Mouse (Mus musculus) lung, embryonic 16.5 days (tissue): Measurements from ENCODE around the gene Cacna2d1. TPM values are rescaled to one million over a fixed set of nuclear protein-coding genes. Genes with fewer than 3 reads are reported as not detected.

ENCODE experiments used
- ATAC-seq: fragments of 200-750 bp; cut with Nextera tagmentation; 2 replicates; pipeline ENCODE4 v1.8.0; 2017; ENCODE audit warnings: low read depth, mild to moderate bottlenecking, moderate library complexity
- H3K27ac ChIP-seq: fragments of 300-500 bp; sonication (generic); 2 replicates; pipeline ENCODE4 v1.5.1; 2014; ENCODE audit warnings: mild to moderate bottlenecking, control low read depth, low read length
- H3K27me3 ChIP-seq: fragments of 300-500 bp; sonication (generic); 2 replicates; pipeline ENCODE4 v1.6.1; 2014; ENCODE audit warnings: low read depth, low read length, mixed read lengths; ENCODE audit not compliant: control insufficient read depth, insufficient read depth
- H3K36me3 ChIP-seq: fragments of 300-500 bp; sonication (generic); 2 replicates; pipeline ENCODE4 v1.6.1; 2014; ENCODE audit warnings: low read length; ENCODE audit not compliant: control insufficient read depth, insufficient read depth
- H3K4me1 ChIP-seq: fragments of 300-500 bp; sonication (generic); replicated peaks from 2 replicates; pipeline ENCODE4 v1.6.1; 2014; ENCODE audit warnings: low read length, mixed read lengths; ENCODE audit not compliant: control insufficient read depth, insufficient read depth
- H3K4me2 ChIP-seq: fragments of 300-500 bp; sonication (generic); 2 replicates; pipeline ENCODE4 v1.6.1; 2014; ENCODE audit warnings: low read depth, low read length, control low read depth
- H3K4me3 ChIP-seq: fragments of 300-500 bp; sonication (generic); 2 replicates; pipeline ENCODE4 v1.5.1; 2014; ENCODE audit warnings: mild to moderate bottlenecking, low read length, control low read depth
- H3K9ac ChIP-seq: fragments of 300-500 bp; sonication (generic); 2 replicates; pipeline ENCODE4 v1.6.1; 2014; ENCODE audit warnings: low read length, control low read depth
- H3K9me3 ChIP-seq: fragments of 300-500 bp; sonication (generic); 2 replicates; pipeline ENCODE4 v1.6.1; 2016; ENCODE audit warnings: low read length; ENCODE audit not compliant: control insufficient read depth
- WGBS: fragments of 180-500 bp; shearing (Covaris S2); extraction: QIAGEN DNeasy Blood & Tissue Kit; methylation state at CpG from one replicate; pipeline ENCODE4 v1.1.7; 2014; 5-methylcytosine and 5-hydroxymethylcytosine counted together
- polyA plus RNA-seq: library from polyadenylated mRNA; unstranded; fragments of >200 nt; fragmentation: Nextera tagmentation; extraction: Ambion mirVana; gene quantifications from 2 replicates; pipeline ENCODE4 v1.2.1, GENCODE M21; 2015

Gene Cacna2d1
- polyA plus RNA-seq, 1 experiment from 2014 or later = 9.6 TPM

GRCm38 (mm10) chr5:16029481-16029880 lies 95.0 kb downstream of the Cacna2d1 start:
- H3K36me3 ChIP-seq = no peaks in the 10 kb centered on the region
- no peaks in the 10 kb centered on the region for H3K4me1 ChIP-seq
- no peak overlapping the region for H3K4me2 ChIP-seq
- 82% methylated on average over 5 of the region's 5 CpGs for WGBS
- H3K27ac ChIP-seq = no peak overlapping the region
- no peaks in the 10 kb centered on the region for H3K27me3 ChIP-seq
- no peak for ATAC-seq
- H3K9ac ChIP-seq = no peak overlapping the region
- no peak overlapping the region for H3K4me3 ChIP-seq
- H3K9me3 ChIP-seq = no peaks in the 10 kb centered on the region

DNA sequence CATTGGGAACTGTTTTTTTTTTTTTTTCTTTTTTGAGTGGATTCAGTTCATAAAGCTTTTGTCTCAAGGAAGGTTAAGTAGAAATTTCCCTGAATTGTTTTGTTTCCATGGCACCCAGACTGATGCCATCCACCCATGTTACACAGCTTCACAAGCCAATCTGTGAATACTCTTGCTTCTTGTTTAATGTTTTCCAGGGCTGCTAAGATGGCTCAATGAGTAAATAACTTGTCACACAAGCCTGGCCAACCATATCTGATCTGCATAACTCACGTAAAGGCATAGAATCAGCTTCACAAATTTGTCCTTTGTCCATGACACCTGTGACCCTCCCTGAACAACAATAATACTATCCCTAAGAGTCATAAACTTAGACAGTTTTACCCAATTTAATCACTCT lies 99.1 kb downstream of the Cacna2d1 start:
- Histone ChIP-seq H3K27ac (no peak overlapping the region), H3K9ac (no peak overlapping the region), H3K27me3 (no peaks in the 10 kb centered on the region), H3K9me3 (no peaks in the 10 kb centered on the region), H3K36me3 (no peaks in the 10 kb centered on the region), H3K4me2 (no peak overlapping the region), H3K4me1 (no peaks in the 10 kb centered on the region), H3K4me3 (no peak overlapping the region)
- no peak for ATAC-seq
- 86% methylated on average over 1 of the region's 1 CpGs for WGBS

DNA sequence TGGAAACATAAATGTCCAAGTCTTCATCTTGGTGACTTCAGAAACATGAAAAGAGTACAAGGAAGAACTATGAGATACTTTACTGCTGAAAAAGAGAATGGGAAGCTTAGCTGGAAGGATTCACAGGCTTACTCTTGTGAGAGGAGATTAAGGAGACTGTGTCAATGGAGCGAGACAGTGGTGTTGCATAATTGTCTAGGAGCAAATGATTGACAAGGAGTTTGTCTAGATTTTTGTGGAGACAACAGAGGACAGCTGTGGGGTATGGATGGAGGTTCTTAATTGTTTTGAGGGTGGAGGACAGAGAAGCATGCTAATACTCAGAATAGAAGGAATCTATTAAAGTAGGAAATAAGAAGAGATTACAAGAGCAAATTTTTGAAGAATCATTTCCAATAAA lies 100.8 kb downstream of the Cacna2d1 start:
- ATAC-seq = no peak
- no peaks in the 10 kb centered on the region for H3K9me3 ChIP-seq
- H3K36me3 ChIP-seq = no peaks in the 10 kb centered on the region
- no peaks in the 10 kb centered on the region for H3K4me1 ChIP-seq
- no peaks in the 10 kb centered on the region for H3K27me3 ChIP-seq
- H3K4me2 ChIP-seq = no peak overlapping the region
- WGBS = 83% methylated on average over 1 of the region's 1 CpGs
- H3K9ac ChIP-seq = no peak overlapping the region
- H3K4me3 ChIP-seq = no peak overlapping the region
- H3K27ac ChIP-seq = no peak overlapping the region

DNA sequence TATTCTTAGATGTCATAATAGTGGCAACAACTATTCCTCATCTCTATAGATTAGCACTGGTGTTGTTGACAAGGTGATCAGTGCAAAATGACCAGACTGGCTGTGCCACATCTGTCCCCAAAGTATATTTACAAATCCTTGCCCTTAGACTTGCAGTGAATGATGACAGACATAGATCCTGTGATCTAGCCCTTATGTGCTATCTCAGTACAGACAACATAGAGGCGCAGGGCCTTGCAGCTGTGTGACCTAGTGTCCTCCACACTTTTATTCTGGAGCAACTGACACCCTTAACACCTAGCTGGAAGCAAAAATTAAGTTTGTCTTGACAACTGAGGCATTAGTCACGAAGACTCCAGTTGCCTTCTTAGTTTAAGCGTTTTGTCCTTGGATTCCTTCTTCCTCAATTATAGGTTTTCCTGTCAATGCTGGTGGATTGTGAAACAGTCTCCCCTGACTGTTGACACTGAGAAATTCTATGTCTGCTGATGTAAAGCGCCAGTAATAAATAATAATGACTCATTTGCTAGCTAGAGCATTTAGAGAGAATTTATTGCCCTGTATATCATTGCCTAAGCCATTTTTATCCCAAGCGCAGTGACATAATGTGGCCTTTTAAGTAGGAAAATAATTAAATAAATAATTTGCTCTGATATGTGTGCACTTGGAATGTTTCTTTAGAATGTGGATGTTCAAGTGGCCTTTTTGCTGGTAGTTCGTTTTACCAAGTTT lies 110.8 kb downstream of the Cacna2d1 start:
- no peak for ATAC-seq

DNA sequence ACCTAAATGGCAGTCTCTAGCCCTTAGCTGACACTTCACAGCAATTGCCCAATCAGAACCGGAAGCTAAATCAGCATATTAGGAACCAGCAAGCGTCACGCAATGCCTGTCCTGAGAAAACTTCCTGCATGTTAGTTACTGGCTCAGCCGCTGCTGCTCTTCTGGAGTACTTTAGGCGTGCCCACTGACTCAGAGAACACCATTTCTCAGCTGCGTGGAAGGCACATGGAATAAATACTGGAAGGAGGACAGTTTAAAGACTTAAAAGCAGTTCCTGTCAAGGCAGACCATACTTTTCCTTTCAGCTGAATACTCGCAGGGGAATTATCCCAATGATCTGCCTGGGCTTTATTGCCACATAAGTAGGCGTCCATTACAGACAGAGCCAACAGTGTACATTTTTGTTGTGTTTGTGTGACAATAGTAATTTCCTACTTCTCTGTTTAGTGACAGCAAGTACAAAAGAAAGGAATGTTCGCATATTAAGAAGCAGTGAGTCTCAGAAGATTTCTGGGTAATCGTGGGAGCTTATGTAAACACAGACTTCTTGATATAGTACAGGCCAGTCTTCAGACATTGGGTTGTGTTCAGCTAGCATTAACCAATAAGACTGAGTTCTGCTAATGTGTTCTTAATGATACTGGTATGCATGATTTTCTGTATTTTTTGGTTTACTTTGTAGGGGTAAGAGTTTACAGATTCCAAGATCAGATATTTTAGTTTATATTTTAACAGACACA lies 113.1 kb downstream of the Cacna2d1 start:
- H3K27me3 ChIP-seq = no peaks in the 10 kb centered on the region
- H3K9ac ChIP-seq = peak overlapping the region; percentile 28; the same call in 1 of the 2 replicates
- peak; percentile 91 for ATAC-seq
- peak overlapping the region; percentile 42 for H3K4me2 ChIP-seq
- H3K4me1 ChIP-seq = 0 out of 2 replicates have a peak, but pooled peaks cover 3% of the 10 kb centered on the region
- no peaks in the 10 kb centered on the region for H3K36me3 ChIP-seq
- 38% methylated on average over 10 of the region's 10 CpGs for WGBS
- peak overlapping the region; percentile 89 for H3K27ac ChIP-seq
- H3K9me3 ChIP-seq = no peaks in the 10 kb centered on the region
- peak overlapping the region; percentile 18; the same call in 1 of the 2 replicates for H3K4me3 ChIP-seq

More for the DNA sequence above, 110.8 kb downstream of the Cacna2d1 start:
- Histone ChIP-seq H3K9ac (no peak overlapping the region), H3K9me3 (no peaks in the 10 kb centered on the region), H3K4me3 (no peak overlapping the region), H3K36me3 (no peaks in the 10 kb centered on the region), H3K27ac (no peak overlapping the region), H3K4me2 (no peak overlapping the region), H3K27me3 (no peaks in the 10 kb centered on the region), H3K4me1 (0 out of 2 replicates have a peak, but pooled peaks cover 3% of the 10 kb centered on the region)
- WGBS = 65% methylated on average over 6 of the region's 6 CpGs

GRCm38 (mm10) chr5:16056795-16057194 lies 122.3 kb downstream of the Cacna2d1 start:
- WGBS = 65% methylated on average over 2 of the region's 2 CpGs
- Histone ChIP-seq H3K9me3 (no peaks in the 10 kb centered on the region), H3K9ac (no peak overlapping the region), H3K27me3 (no peaks in the 10 kb centered on the region), H3K27ac (no peak overlapping the region), H3K4me1 (no peaks in the 10 kb centered on the region), H3K4me2 (no peak overlapping the region), H3K4me3 (no peak overlapping the region), H3K36me3 (no peaks in the 10 kb centered on the region)
- ATAC-seq = no peak

GRCm38 (mm10) chr5:16062773-16063172 lies 128.3 kb downstream of the Cacna2d1 start:
- H3K4me1 ChIP-seq = no peaks in the 10 kb centered on the region
- H3K4me3 ChIP-seq = no peak overlapping the region
- no peak overlapping the region for H3K4me2 ChIP-seq
- no peak overlapping the region for H3K9ac ChIP-seq
- H3K9me3 ChIP-seq = no peaks in the 10 kb centered on the region
- no peak overlapping the region for H3K27ac ChIP-seq
- no peak for ATAC-seq
- WGBS = 44% methylated on average over 5 of the region's 5 CpGs
- no peaks in the 10 kb centered on the region for H3K27me3 ChIP-seq
- no peaks in the 10 kb centered on the region for H3K36me3 ChIP-seq

- Histone ChIP-seq H3K4me1 (no peaks in the 10 kb centered on the region), H3K4me3 (no peak overlapping the region), H3K9ac (no peak overlapping the region), H3K36me3 (no peaks in the 10 kb centered on the region), H3K27me3 (no peaks in the 10 kb centered on the region), H3K4me2 (no peak overlapping the region), H3K27ac (no peak overlapping the region), H3K9me3 (no peaks in the 10 kb centered on the region)
- no peak for ATAC-seq
Observed at GRCm38 (mm10) chr5:16063273-16063672, 128.8 kb downstream of the Cacna2d1 start.

- ATAC-seq = no peak
- Histone ChIP-seq H3K27me3 (no peaks in the 10 kb centered on the region), H3K4me1 (no peaks in the 10 kb centered on the region), H3K9me3 (no peaks in the 10 kb centered on the region), H3K4me2 (no peak overlapping the region), H3K9ac (no peak overlapping the region), H3K4me3 (no peak overlapping the region), H3K27ac (no peak overlapping the region), H3K36me3 (no peaks in the 10 kb centered on the region)
- WGBS = 68% methylated on average over 3 of the region's 3 CpGs
Observed at GRCm38 (mm10) chr5:16063949-16064348, 129.5 kb downstream of the Cacna2d1 start.
